Mouse (Mus musculus) testis, adult 2 months (tissue): Measurements from ENCODE around the gene Eme1. TPM values are rescaled to one million over a fixed set of nuclear protein-coding genes. Genes with fewer than 3 reads are reported as not detected.
A peak's percentile ranks its signal among the peaks of the same experiment; 100 is the strongest.

Experiments
- H3K27ac ChIP-seq: fragments of 200-500 bp; 2 replicates; pipeline ENCODE4 v1.5.1; 2012; ENCODE audit warnings: low read depth, low read length; ENCODE audit not compliant: control insufficient read depth, insufficient read depth
- H3K27me3 ChIP-seq: fragments of 200-500 bp; 2 replicates; pipeline ENCODE4 v1.6.1; 2012; ENCODE audit warnings: mild to moderate bottlenecking, low read length, moderate library complexity; ENCODE audit not compliant: control insufficient read depth, insufficient read depth
- H3K36me3 ChIP-seq: fragments of 200-500 bp; 2 replicates; pipeline ENCODE4 v1.6.1; 2012; ENCODE audit warnings: mild to moderate bottlenecking, low read length; ENCODE audit not compliant: control insufficient read depth, insufficient read depth
- H3K4me1 ChIP-seq: fragments of 200-500 bp; 2 replicates; pipeline ENCODE4 v1.6.1; 2012; ENCODE audit warnings: low read length; ENCODE audit not compliant: control insufficient read depth, insufficient read depth
- H3K4me3 ChIP-seq: fragments of 200-500 bp; 2 replicates; pipeline ENCODE4 v1.5.1; 2012; ENCODE audit warnings: low read depth, mild to moderate bottlenecking, low read length, moderate library complexity, mixed read lengths; ENCODE audit not compliant: control insufficient read depth
- CTCF ChIP-seq: fragments of 200-500 bp; IDR thresholded peaks from 2 replicates; pipeline ENCODE4 v1.5.1; 2012; ENCODE audit warnings: low read depth, mild to moderate bottlenecking, inconsistent platforms, low read length, moderate library complexity; ENCODE audit not compliant: control insufficient read depth, insufficient read depth, insufficient replicate concordance
- POLR2A ChIP-seq: fragments of 200-500 bp; IDR thresholded peaks from 2 replicates; pipeline ENCODE4 v1.6.1; 2012; ENCODE audit warnings: low read depth, mild to moderate bottlenecking, inconsistent platforms, low read length, moderate library complexity; ENCODE audit not compliant: control insufficient read depth
- polyA plus RNA-seq: library from polyadenylated mRNA; depleted of rRNA; stranded (reverse); fragments of >200 nt; gene quantifications from 2 replicates; pipeline ENCODE4 v1.2.3, GENCODE M21; 2012

The Eme1 gene
- polyA plus RNA-seq, 1 experiment = 3.9 TPM

- no peak overlapping the region for H3K4me3 ChIP-seq
- no peaks in the 10 kb centered on the region for H3K27me3 ChIP-seq
- H3K4me1 ChIP-seq = no peaks in the 10 kb centered on the region
- H3K27ac ChIP-seq = no peak overlapping the region
- no peaks in the 10 kb centered on the region for H3K36me3 ChIP-seq
- TF ChIP-seq CTCF (no peak), POLR2A (no peak)
These were observed 32.9 kb downstream of the Eme1 start for GRCm38 (mm10) chr11:94620766-94621457.

- TF ChIP-seq POLR2A (no peak), CTCF (no peak)
- no peaks in the 10 kb centered on the region for H3K4me1 ChIP-seq
- no peaks in the 10 kb centered on the region for H3K36me3 ChIP-seq
These were observed 36.1 kb downstream of the Eme1 start for GRCm38 (mm10) chr11:94617646-94618045.

DNA sequence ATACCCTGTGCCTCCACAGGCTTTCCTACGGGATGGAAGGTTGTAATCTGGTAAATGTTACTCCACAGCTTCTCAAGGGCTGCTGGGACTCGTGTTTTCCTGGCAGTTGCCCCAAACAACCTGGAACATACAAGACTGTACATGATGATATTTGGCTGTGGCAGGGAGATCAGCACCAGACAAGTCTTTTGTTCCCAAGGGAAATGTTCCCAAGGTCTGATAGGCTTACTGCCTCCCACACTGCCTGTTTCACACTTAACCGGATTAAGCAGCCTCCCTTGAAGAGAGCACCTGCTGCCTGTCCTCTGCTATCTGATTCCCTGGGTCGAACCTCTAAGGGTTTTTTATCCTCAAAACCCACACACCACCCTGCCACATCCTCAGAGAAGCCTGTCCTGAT, 38.3 kb downstream of the Eme1 start:
- Histone ChIP-seq H3K4me3 (no peak overlapping the region), H3K36me3 (no peaks in the 10 kb centered on the region), H3K27ac (no peak overlapping the region; the same call in 1 of the 2 replicates), H3K27me3 (no peaks in the 10 kb centered on the region), H3K4me1 (no peaks in the 10 kb centered on the region)
- TF ChIP-seq POLR2A (no peak), CTCF (no peak)

More at GRCm38 (mm10) chr11:94617646-94618045, 36.1 kb downstream of the Eme1 start:
- H3K27ac ChIP-seq = no peak overlapping the region; the same call in 1 of the 2 replicates
- no peaks in the 10 kb centered on the region for H3K27me3 ChIP-seq
- no peak overlapping the region for H3K4me3 ChIP-seq

DNA sequence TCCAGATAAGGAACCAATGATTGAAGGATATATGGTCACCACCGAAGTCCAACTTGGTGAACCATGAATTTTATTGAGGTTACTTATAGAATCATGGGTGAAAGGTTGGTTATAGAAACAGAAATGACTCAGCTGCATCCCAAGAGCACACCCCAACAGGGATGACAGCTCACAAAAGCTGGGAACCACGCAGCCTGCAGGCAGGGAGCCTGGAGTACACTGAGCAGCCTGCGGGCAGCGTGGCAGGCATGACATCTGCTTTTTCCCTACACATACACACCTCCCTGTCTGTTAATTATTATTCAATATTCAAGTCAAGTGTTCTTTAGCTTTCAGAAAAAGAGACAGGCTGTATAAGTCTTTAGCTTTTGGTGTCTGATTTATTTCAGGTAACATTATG, 39.2 kb downstream of the Eme1 start:
- no peaks in the 10 kb centered on the region for H3K36me3 ChIP-seq
- H3K4me3 ChIP-seq = no peak overlapping the region
- no peak for TF ChIP-seq POLR2A

GRCm38 (mm10) chr11:94610744-94611740, 42.7 kb downstream of the Eme1 start:
- H3K27me3 ChIP-seq = no peaks in the 10 kb centered on the region
- no peaks in the 10 kb centered on the region for H3K4me1 ChIP-seq
- no peaks in the 10 kb centered on the region for H3K36me3 ChIP-seq
- H3K4me3 ChIP-seq = no peak overlapping the region
- H3K27ac ChIP-seq = no peak overlapping the region
- TF ChIP-seq POLR2A (no peak), CTCF (no peak)

More for the DNA sequence above, 39.2 kb downstream of the Eme1 start:
- Histone ChIP-seq H3K27me3 (no peaks in the 10 kb centered on the region), H3K27ac (no peak overlapping the region), H3K4me1 (no peaks in the 10 kb centered on the region)

DNA sequence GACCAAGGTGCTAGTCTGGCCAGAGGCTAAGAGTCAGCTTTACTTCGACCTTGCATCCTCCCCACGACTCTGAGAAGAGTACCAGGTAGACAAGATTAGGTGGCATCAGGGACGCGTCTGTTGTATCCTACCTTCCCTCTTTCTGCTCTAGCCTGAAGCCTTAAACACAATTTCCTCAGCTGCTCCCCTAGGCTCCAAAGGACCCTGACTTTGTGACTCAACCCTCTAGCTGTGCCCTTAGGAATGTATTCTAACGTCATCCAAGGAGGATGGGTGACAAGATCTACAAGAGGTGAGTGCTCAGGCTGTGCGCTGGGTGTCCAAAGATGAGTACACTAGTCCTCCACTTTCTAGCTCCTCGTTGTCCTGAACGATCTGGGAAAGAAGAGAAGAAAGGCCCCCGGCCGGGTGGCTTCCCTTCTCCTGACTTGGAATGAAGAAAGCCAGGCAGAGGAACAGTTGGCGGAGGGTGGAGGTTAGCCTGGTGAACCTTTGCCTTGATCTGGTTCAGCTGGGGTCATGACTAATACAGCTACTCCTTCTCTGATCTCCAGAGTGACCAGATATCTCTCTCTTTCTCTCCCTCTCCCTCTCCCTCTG, 51.3 kb downstream of the Eme1 start:
- Histone ChIP-seq H3K27ac (peak overlapping the region; percentile 5; the same call in 1 of the 2 replicates), H3K4me1 (peaks cover 16% of the 10 kb centered on the region), H3K36me3 (no peaks in the 10 kb centered on the region), H3K4me3 (no peak overlapping the region), H3K27me3 (no peaks in the 10 kb centered on the region)
- TF ChIP-seq POLR2A (no peak), CTCF (no peak)

GRCm38 (mm10) chr11:94601321-94602281, 52.2 kb downstream of the Eme1 start, which contains the start of gene Acsf2:
Acsf2 (minus strand) TSS chr11:94601871.
- Histone ChIP-seq H3K27me3 (no peaks in the 10 kb centered on the region), H3K4me1 (peaks cover 16% of the 10 kb centered on the region), H3K4me3 (peak within 1 kb of the TSS; percentile 76), H3K36me3 (no peaks in the 10 kb centered on the region), H3K27ac (peak within 1 kb of the TSS; percentile 47)
- no peak for TF ChIP-seq POLR2A
- no peak for TF ChIP-seq CTCF
